Mouse (Mus musculus): ENCODE results near the gene Cacna2d2.

DNA sequence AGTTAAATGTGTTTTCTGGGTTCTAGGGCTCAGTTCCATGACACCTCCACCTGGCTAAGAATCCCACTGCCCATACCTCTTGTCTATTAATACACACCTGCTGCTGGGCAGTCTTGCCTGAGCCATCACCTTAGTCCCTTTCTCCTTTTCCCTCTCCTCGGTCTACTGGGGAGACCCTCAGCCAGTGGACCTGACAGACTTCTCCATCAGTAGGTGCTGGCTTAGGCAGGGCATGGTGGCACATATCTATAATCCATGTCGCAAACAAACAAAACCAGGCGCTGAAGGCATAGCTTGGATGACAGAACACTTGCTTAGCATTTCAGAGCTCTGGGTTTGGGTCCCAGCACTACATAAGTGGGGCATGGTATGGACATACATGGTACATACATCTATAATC lies 139.3 kb downstream of the Cacna2d2 start:
- TF ChIP-seq TAL1 (IDR thresholded peaks at IDR 0.05; ENCODE audit: low read length) (no peak), GATA1 (IDR thresholded peaks at IDR 0.05; ENCODE audit: low read length) (no peak)
